Mouse (Mus musculus): ENCODE data around the gene Olfr523. TPM values are rescaled to one million over a fixed set of nuclear protein-coding genes. Genes with fewer than 3 reads are reported as not detected.

The Olfr523 gene
- total and polyA plus RNA-seq, 3 experiments: not detected

DNA sequence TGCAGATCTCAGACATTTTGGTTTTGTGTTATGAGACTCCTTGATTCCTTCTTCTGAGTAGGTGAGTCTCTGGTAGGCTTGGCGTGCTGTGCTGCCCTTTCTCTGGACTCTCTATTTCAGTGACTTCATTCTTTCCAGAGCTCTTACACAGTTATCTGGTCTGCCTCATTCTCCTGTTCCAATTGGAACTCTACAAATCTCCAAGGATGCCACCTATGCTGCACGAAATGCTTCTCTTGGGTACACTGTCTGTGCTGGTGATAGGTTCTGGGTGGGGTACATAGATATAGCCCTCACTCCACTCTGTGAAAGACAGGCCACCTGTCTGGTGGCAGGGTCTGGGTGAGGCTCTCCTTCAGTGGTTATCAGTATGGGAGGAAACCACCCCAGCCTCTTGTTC is 45.0 kb downstream of the Olfr523 start, which contains the start of gene Cd163l1:
Gene Cd163l1, plus strand, starts transcription at position 301 of the 400 bp plus-strand sequence.
- Histone ChIP-seq H3K36me3 (replicated peaks in 1 of 2; ENCODE audit: control insufficient read depth in 1 of 2, insufficient read depth in 1 of 2, low read length in 1 of 2) (no peaks in the 10 kb centered on the region), H3K4me2 (ENCODE audit: insufficient read depth, low read depth, poor library complexity, severe bottlenecking) (no peak within 1 kb of the TSS), H3K9ac (ENCODE audit: insufficient read depth, low read depth) (no peak within 1 kb of the TSS), H3K79me2 (replicated peaks; ENCODE audit: control insufficient read depth, extremely low read depth, insufficient read depth, poor library complexity, severe bottlenecking) (no peaks in the 10 kb centered on the region), H3K27me3 (replicated peaks) (peaks cover 87% of the 10 kb centered on the region), H3K9me3 (replicated peaks; ENCODE audit: low read length) (no peaks in the 10 kb centered on the region), H3K4me1 (ENCODE audit: control insufficient read depth in 1 of 2, insufficient read depth in 2 of 2) (no peaks in the 10 kb centered on the region), H3K27ac (ENCODE audit: insufficient read depth, low read depth) (no peak within 1 kb of the TSS), H3K4me3 (replicated peaks in 1 of 3; ENCODE audit: low read depth in 2 of 3, low read length in 2 of 3, poor library complexity in 1 of 3) (no peak within 1 kb of the TSS)
- TF ChIP-seq EP300 (IDR thresholded peaks at IDR 0.05; ENCODE audit: low read length): no peak
- no peak for TF ChIP-seq POLR2AphosphoS2 (IDR thresholded peaks at IDR 0.05; ENCODE audit: low read depth, low read length)
- no peak for TF ChIP-seq GABPA (IDR thresholded peaks at IDR 0.05; ENCODE audit: insufficient replicate concordance, low read depth, low read length)
- TF ChIP-seq JUN (IDR thresholded peaks at IDR 0.05; ENCODE audit: insufficient read depth, low read depth, low read length): no peak
- TF ChIP-seq ZNF384 (IDR thresholded peaks at IDR 0.05; ENCODE audit: low read depth, low read length): no peak
- TF ChIP-seq SMC3 (IDR thresholded peaks at IDR 0.05; ENCODE audit: low read depth, low read length): no peak
- no peak for DNase-seq (ENCODE audit: extremely low read depth)
- dilution Hi-C loops (cut with MboI; ENCODE audit: extremely low pct_ligation_motif_present, extremely low pct_unique_long_range_greater_than_20kb, low sequenced_read_pairs): no loop called here
- in situ Hi-C loops (cut with MboI; ENCODE audit: low pct_ligation_motif_present, low pct_unique_long_range_greater_than_20kb, low sequenced_read_pairs): no loop called here

DNA sequence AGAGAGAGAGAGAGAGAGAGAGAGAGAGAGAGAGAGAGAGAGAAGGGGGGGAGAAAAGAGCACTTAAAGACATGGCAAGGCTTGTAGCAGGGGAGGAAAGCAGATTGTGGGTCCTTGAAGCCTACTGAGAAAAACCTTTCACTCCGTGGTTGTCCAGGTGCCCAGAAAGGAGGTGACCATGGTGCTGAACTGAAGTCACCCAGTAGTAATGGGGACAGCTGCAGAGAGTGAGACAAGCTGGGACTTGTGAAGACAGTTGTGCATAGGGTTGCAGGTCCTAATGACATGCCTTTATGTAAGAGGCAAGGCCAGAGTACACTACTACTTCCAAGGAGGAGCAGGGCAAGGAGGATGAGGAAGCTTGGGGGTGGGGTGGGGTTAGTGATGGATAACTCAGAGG is 46.3 kb downstream of the Olfr523 start:
- in situ Hi-C loops (cut with MboI; ENCODE audit: low pct_ligation_motif_present, low pct_unique_long_range_greater_than_20kb, low sequenced_read_pairs): no loop called here
- dilution Hi-C loops (cut with MboI; ENCODE audit: extremely low pct_ligation_motif_present, extremely low pct_unique_long_range_greater_than_20kb, low sequenced_read_pairs): no loop called here
- no peaks in the 10 kb centered on the region for H3K9me3 ChIP-seq (replicated peaks; ENCODE audit: low read length)

GRCm38 (mm10) chr7:140220375-140220774 is 47.4 kb downstream of the Olfr523 start:
- Histone ChIP-seq H3K36me3 (replicated peaks in 1 of 2; ENCODE audit: control insufficient read depth in 1 of 2, insufficient read depth in 1 of 2, low read length in 1 of 2) (no peaks in the 10 kb centered on the region), H3K9me3 (replicated peaks; ENCODE audit: low read length) (no peaks in the 10 kb centered on the region), H3K4me1 (ENCODE audit: control insufficient read depth in 1 of 2, insufficient read depth in 2 of 2) (no peaks in the 10 kb centered on the region), H3K79me2 (replicated peaks; ENCODE audit: control insufficient read depth, extremely low read depth, insufficient read depth, poor library complexity, severe bottlenecking) (no peaks in the 10 kb centered on the region), H3K9ac (ENCODE audit: insufficient read depth, low read depth) (no peak overlapping the region), H3K27ac (ENCODE audit: insufficient read depth, low read depth) (no peak overlapping the region), H3K4me3 (replicated peaks in 1 of 3; ENCODE audit: low read depth in 2 of 3, low read length in 2 of 3, poor library complexity in 1 of 3) (no peak overlapping the region), H3K4me2 (ENCODE audit: insufficient read depth, low read depth, poor library complexity, severe bottlenecking) (no peak overlapping the region), H3K27me3 (replicated peaks) (peaks cover 87% of the 10 kb centered on the region)
- no peak for TF ChIP-seq USF1 (IDR thresholded peaks at IDR 0.05; ENCODE audit: low read depth, low read length)
- TF ChIP-seq SIN3A (IDR thresholded peaks at IDR 0.05; ENCODE audit: low read length): no peak
- dilution Hi-C loops (cut with MboI; ENCODE audit: extremely low pct_ligation_motif_present, extremely low pct_unique_long_range_greater_than_20kb, low sequenced_read_pairs): no loop called here
- in situ Hi-C loops (cut with MboI; ENCODE audit: low pct_ligation_motif_present, low pct_unique_long_range_greater_than_20kb, low sequenced_read_pairs): no loop called here
- no peak for DNase-seq (ENCODE audit: extremely low read depth)

More for the DNA sequence above, 46.3 kb downstream of the Olfr523 start:
- peak; percentile 2 for DNase-seq (ENCODE audit: extremely low read depth)
- Histone ChIP-seq H3K9ac (ENCODE audit: insufficient read depth, low read depth) (no peak overlapping the region), H3K27me3 (replicated peaks) (peaks cover 88% of the 10 kb centered on the region), H3K36me3 (replicated peaks in 1 of 2; ENCODE audit: control insufficient read depth in 1 of 2, insufficient read depth in 1 of 2, low read length in 1 of 2) (no peaks in the 10 kb centered on the region), H3K27ac (ENCODE audit: insufficient read depth, low read depth) (no peak overlapping the region), H3K4me1 (ENCODE audit: control insufficient read depth in 1 of 2, insufficient read depth in 2 of 2) (no peaks in the 10 kb centered on the region), H3K79me2 (replicated peaks; ENCODE audit: control insufficient read depth, extremely low read depth, insufficient read depth, poor library complexity, severe bottlenecking) (no peaks in the 10 kb centered on the region), H3K4me3 (replicated peaks in 1 of 3; ENCODE audit: low read depth in 2 of 3, low read length in 2 of 3, poor library complexity in 1 of 3) (no peak overlapping the region), H3K4me2 (ENCODE audit: insufficient read depth, low read depth, poor library complexity, severe bottlenecking) (no peak overlapping the region)
- TF ChIP-seq MAFK (IDR thresholded peaks at IDR 0.05; ENCODE audit: insufficient replicate concordance, low read length): no peak
- no peak for TF ChIP-seq MAZ (IDR thresholded peaks at IDR 0.05; ENCODE audit: low read depth, low read length)
- TF ChIP-seq E2F4 (IDR thresholded peaks at IDR 0.05; ENCODE audit: insufficient replicate concordance, low read depth, low read length): no peak
- TF ChIP-seq MEF2A (IDR thresholded peaks at IDR 0.05; ENCODE audit: borderline replicate concordance, low read depth, low read length): no peak
- TF ChIP-seq RCOR1 (conservative IDR thresholded peaks at IDR 0.05; ENCODE audit: low read depth, low read length): no peak
- TF ChIP-seq ZMIZ1 (IDR thresholded peaks at IDR 0.05; ENCODE audit: low read depth, low read length): no peak
- no peak for TF ChIP-seq KAT2A (IDR thresholded peaks at IDR 0.05; ENCODE audit: insufficient replicate concordance, low read length)
- no peak for TF ChIP-seq ZKSCAN1 (IDR thresholded peaks at IDR 0.05; ENCODE audit: borderline replicate concordance, low read depth, low read length)
- TF ChIP-seq HCFC1 (IDR thresholded peaks at IDR 0.05; ENCODE audit: low read depth, low read length): no peak
- no peak for TF ChIP-seq ZNF384 (IDR thresholded peaks at IDR 0.05; ENCODE audit: low read depth, low read length)
- no peak for TF ChIP-seq CHD1 (IDR thresholded peaks at IDR 0.05; ENCODE audit: low read depth, low read length)
- no peak for TF ChIP-seq IRF4 (IDR thresholded peaks at IDR 0.05; ENCODE audit: low read depth, low read length)
- no peak for TF ChIP-seq BHLHE40 (IDR thresholded peaks at IDR 0.05; ENCODE audit: low read depth, low read length)
- no peak for TF ChIP-seq CTCF (conservative IDR thresholded peaks at IDR 0.05 in 1 of 2, IDR thresholded peaks at IDR 0.05 in 1 of 2; ENCODE audit: low read depth in 2 of 2, low read length in 2 of 2)
- no peak for TF ChIP-seq TBP (conservative IDR thresholded peaks at IDR 0.05; ENCODE audit: low read depth, low read length)
- TF ChIP-seq POLR2A (IDR thresholded peaks at IDR 0.05; ENCODE audit: low read depth, low read length): no peak
- TF ChIP-seq NRF1 (IDR thresholded peaks at IDR 0.05; ENCODE audit: low read depth, low read length): no peak
- TF ChIP-seq NELFE (IDR thresholded peaks at IDR 0.05; ENCODE audit: low read depth, low read length): no peak

Measured in CH12.LX (cell line).